ENCODE assay signal across 17 mouse cellular contexts in genomic region chr10:28874605-28875004, GRCm38 (mm10).
DNase-seq lines count a peak whose midpoint lies in the region; ATAC-seq and TF ChIP-seq lines count a peak whose summit lies in the region.
"Had no signal": no experiment of that assay in that cellular context is flagged by ENCODE, and none has a peak within 500 bp of the region (broad histone marks: within the 10 kb centered on the region; RNA-seq: fewer than 3 reads in every experiment).

No protein-coding gene starts in this region.

- no peaks in the 10 kb centered on the region for H3K36me3 ChIP-seq in forebrain, embryonic 11.5 days (ENCODE audit: control insufficient read depth, insufficient read depth, low read length)
- no peaks in the 10 kb centered on the region for H3K36me3 ChIP-seq in forebrain, embryonic 14.5 days (ENCODE audit: control insufficient read depth, insufficient read depth, low read length)
- H3K36me3 ChIP-seq in forebrain, embryonic 16.5 days (ENCODE audit: control insufficient read depth, insufficient read depth) = no peaks in the 10 kb centered on the region
- no peaks in the 10 kb centered on the region for H3K36me3 ChIP-seq in hindbrain, postnatal 0 days (ENCODE audit: insufficient read depth, low read length)
- H3K36me3 ChIP-seq in midbrain, embryonic 16.5 days (ENCODE audit: control insufficient read depth, insufficient read depth, low read length) = no peaks in the 10 kb centered on the region
- H3K36me3 ChIP-seq: hindbrain, embryonic 15.5 days; liver, embryonic 15.5 days had no signal

- no peak overlapping the region for H3K4me3 ChIP-seq in forebrain, embryonic 11.5 days (ENCODE audit: low read depth, low read length)
- H3K4me3 ChIP-seq in forebrain, embryonic 14.5 days (ENCODE audit: low read depth, low read length) = no peak overlapping the region
- H3K4me3 ChIP-seq in forebrain, embryonic 16.5 days (replicated peaks; ENCODE audit: low read length) = no peak overlapping the region
- no peak overlapping the region for H3K4me3 ChIP-seq in hindbrain, postnatal 0 days (ENCODE audit: low read length)
- no peak overlapping the region for H3K4me3 ChIP-seq in midbrain, embryonic 16.5 days (ENCODE audit: low read depth, low read length)
- H3K4me3 ChIP-seq: hindbrain, embryonic 15.5 days; liver, embryonic 15.5 days had no signal

- H3K9ac ChIP-seq in forebrain, embryonic 11.5 days (ENCODE audit: low read length) = no peak overlapping the region
- H3K9ac ChIP-seq in forebrain, embryonic 14.5 days (ENCODE audit: low read length) = no peak overlapping the region
- H3K9ac ChIP-seq in forebrain, embryonic 16.5 days (replicated peaks; ENCODE audit: low read depth, low read length) = no peak overlapping the region
- no peak overlapping the region for H3K9ac ChIP-seq in hindbrain, postnatal 0 days (replicated peaks; ENCODE audit: low read length)
- H3K9ac ChIP-seq in midbrain, embryonic 16.5 days (ENCODE audit: low read depth, low read length) = no peak overlapping the region
- H3K9ac ChIP-seq: hindbrain, embryonic 15.5 days; liver, embryonic 15.5 days had no signal

- no peaks in the 10 kb centered on the region for H3K4me1 ChIP-seq in forebrain, embryonic 11.5 days (replicated peaks; ENCODE audit: control insufficient read depth, insufficient read depth, low read length)
- H3K4me1 ChIP-seq in forebrain, embryonic 14.5 days (ENCODE audit: control insufficient read depth, insufficient read depth, low read length) = no peaks in the 10 kb centered on the region
- no peaks in the 10 kb centered on the region for H3K4me1 ChIP-seq in forebrain, embryonic 16.5 days (replicated peaks; ENCODE audit: control insufficient read depth, insufficient read depth, low read length)
- H3K4me1 ChIP-seq in hindbrain, postnatal 0 days (ENCODE audit: insufficient read depth, low read length) = no peaks in the 10 kb centered on the region
- H3K4me1 ChIP-seq in midbrain, embryonic 16.5 days (ENCODE audit: control insufficient read depth, insufficient read depth, low read length) = peaks cover 11% of the 10 kb centered on the region
- H3K4me1 ChIP-seq: hindbrain, embryonic 15.5 days; liver, embryonic 15.5 days had no signal

- H3K4me2 ChIP-seq in forebrain, embryonic 11.5 days (ENCODE audit: low read depth, low read length, severe bottlenecking) = no peak overlapping the region
- H3K4me2 ChIP-seq in forebrain, embryonic 14.5 days (ENCODE audit: low read length) = no peak overlapping the region
- H3K4me2 ChIP-seq in forebrain, embryonic 16.5 days (ENCODE audit: low read length) = no peak overlapping the region
- H3K4me2 ChIP-seq in hindbrain, postnatal 0 days (ENCODE audit: low read depth, low read length) = no peak overlapping the region
- H3K4me2 ChIP-seq in midbrain, embryonic 16.5 days (ENCODE audit: low read length) = no peak overlapping the region
- H3K4me2 ChIP-seq: hindbrain, embryonic 15.5 days; liver, embryonic 15.5 days had no signal

- no peak for TF ChIP-seq CTCF in hindbrain, postnatal 0 days (IDR thresholded peaks at IDR 0.05; ENCODE audit: low read depth)

- no peak overlapping the region for H3K27ac ChIP-seq in forebrain, embryonic 11.5 days (ENCODE audit: low read depth, low read length)
- no peak overlapping the region for H3K27ac ChIP-seq in forebrain, embryonic 14.5 days (ENCODE audit: low read depth, low read length)
- H3K27ac ChIP-seq in forebrain, embryonic 16.5 days (ENCODE audit: low read length) = no peak overlapping the region
- H3K27ac ChIP-seq in hindbrain, postnatal 0 days = no peak overlapping the region
- H3K27ac ChIP-seq in midbrain, embryonic 16.5 days (ENCODE audit: low read length) = no peak overlapping the region
- H3K27ac ChIP-seq: hindbrain, embryonic 15.5 days; liver, embryonic 15.5 days had no signal

- DNase-seq in forebrain, embryonic 11.5 days (ENCODE audit: low spot score) = no peak
- no peak for DNase-seq in forebrain, embryonic 14.5 days (ENCODE audit: low spot score)
- peak; percentile 5 for DNase-seq in hindbrain, postnatal 0 days (ENCODE audit: low spot score)
- no peak for DNase-seq in heart, adult 8-10 months (ENCODE audit: low spot score)
- DNase-seq in left cerebral cortex, adult 18-20 months (ENCODE audit: low spot score in 2 of 2) = no peak
- DNase-seq in right cerebral cortex, postnatal 4 days = no peak
- DNase-seq: cerebellum, postnatal 14 days; kidney, adult 18-20 months; kidney, postnatal 10 days; right cerebral cortex, postnatal 14 days; thymus, postnatal 36 days had no signal

- WGBS in forebrain, embryonic 11.5 days = 58% methylated on average over 4 of the region's 4 CpGs
- 63% methylated on average over 4 of the region's 4 CpGs for WGBS in forebrain, embryonic 14.5 days
- 61% methylated on average over 4 of the region's 4 CpGs for WGBS in forebrain, embryonic 16.5 days
- WGBS in hindbrain, postnatal 0 days = 22% methylated on average over 4 of the region's 4 CpGs
- 20% methylated on average over 4 of the region's 4 CpGs for WGBS in midbrain, embryonic 16.5 days

- H3K9me3 ChIP-seq in forebrain, embryonic 11.5 days (ENCODE audit: control insufficient read depth, low read length) = no peaks in the 10 kb centered on the region
- no peaks in the 10 kb centered on the region for H3K9me3 ChIP-seq in forebrain, embryonic 14.5 days (replicated peaks; ENCODE audit: control insufficient read depth, low read length)
- H3K9me3 ChIP-seq in forebrain, embryonic 16.5 days (ENCODE audit: control insufficient read depth, low read length) = no peaks in the 10 kb centered on the region
- H3K9me3 ChIP-seq in hindbrain, postnatal 0 days (ENCODE audit: low read length) = no peaks in the 10 kb centered on the region
- no peaks in the 10 kb centered on the region for H3K9me3 ChIP-seq in midbrain, embryonic 16.5 days (replicated peaks; ENCODE audit: control insufficient read depth, low read length, poor library complexity, severe bottlenecking)
- H3K9me3 ChIP-seq: hindbrain, embryonic 15.5 days; liver, embryonic 15.5 days had no signal

- 0 out of 2 replicates have a peak, but pooled peaks have one; percentile 49 for ATAC-seq in forebrain, embryonic 11.5 days (replicated peaks; ENCODE audit: low FRiP score)
- no peak for ATAC-seq in forebrain, embryonic 14.5 days
- peak; percentile 58 for ATAC-seq in forebrain, embryonic 16.5 days
- ATAC-seq in hindbrain, postnatal 0 days = no peak
- peak; percentile 69 for ATAC-seq in midbrain, embryonic 16.5 days
- ATAC-seq: lung, postnatal 0 days had no signal

- no peaks in the 10 kb centered on the region for H3K27me3 ChIP-seq in forebrain, embryonic 11.5 days (ENCODE audit: control insufficient read depth, insufficient read depth, low read length)
- H3K27me3 ChIP-seq in forebrain, embryonic 14.5 days (replicated peaks; ENCODE audit: control insufficient read depth, insufficient read depth, low read length) = no peaks in the 10 kb centered on the region
- H3K27me3 ChIP-seq in forebrain, embryonic 16.5 days (replicated peaks; ENCODE audit: control insufficient read depth, insufficient read depth, low read length) = no peaks in the 10 kb centered on the region
- no peaks in the 10 kb centered on the region for H3K27me3 ChIP-seq in hindbrain, postnatal 0 days (ENCODE audit: insufficient read depth, low read length)
- H3K27me3 ChIP-seq in midbrain, embryonic 16.5 days (ENCODE audit: control insufficient read depth, insufficient read depth, low read depth, low read length) = no peaks in the 10 kb centered on the region
- H3K27me3 ChIP-seq: CH12.LX; hindbrain, embryonic 15.5 days; liver, embryonic 15.5 days had no signal

Comparison
In these comparisons a context has a peak if more than half of its experiments do, and no peak if none do; other contexts are left out.
1. ATAC-seq: peak in forebrain, embryonic 11.5 days (single experiment), forebrain, embryonic 16.5 days (single experiment) and midbrain, embryonic 16.5 days (single experiment); none in forebrain, embryonic 14.5 days (single experiment) and hindbrain, postnatal 0 days (single experiment).